Mouse (Mus musculus): Measurements from ENCODE around the gene Mrpl14. TPM values are rescaled to one million over a fixed set of nuclear protein-coding genes. Genes with fewer than 3 reads are reported as not detected.
A peak's percentile ranks its signal among the peaks of the same experiment; 100 is the strongest.

Gene Mrpl14
- total and polyA plus RNA-seq, 3 experiments = 17.3 to 237 (median 36.2) TPM

GRCm38 (mm10) chr17:45667986-45668385 lies 18.1 kb upstream of the Mrpl14 start:
- Histone ChIP-seq H3K9me3 (replicated peaks) (no peaks in the 10 kb centered on the region), H3K27me3 (ENCODE audit: insufficient read depth, low read length) (no peaks in the 10 kb centered on the region), H3K4me3 (ENCODE audit: low read depth, low read length) (no peak overlapping the region), H3K36me3 (replicated peaks) (peaks cover 97% of the 10 kb centered on the region), H3K4me1 (ENCODE audit: insufficient read depth, low read depth, low read length) (peaks cover 18% of the 10 kb centered on the region)
- no peak for DNase-seq (ENCODE audit: low spot score)
- ATAC-seq (ENCODE audit: extremely low read depth, insufficient number of reproducible peaks, low FRiP score, poor library complexity, severe bottlenecking) = no peak
- TF ChIP-seq TAL1 (conservative IDR thresholded peaks at IDR 0.05; ENCODE audit: low read depth, low read length) (no peak), CTCF (IDR thresholded peaks at IDR 0.05; ENCODE audit: low read depth, low read length) (no peak), GATA2 (IDR thresholded peaks at IDR 0.05; ENCODE audit: borderline replicate concordance, low read depth, low read length) (no peak), GATA1 (IDR thresholded peaks at IDR 0.05; ENCODE audit: borderline replicate concordance, low read length) (no peak), POLR2AphosphoS5 (IDR thresholded peaks at IDR 0.05; ENCODE audit: insufficient replicate concordance, low read depth, low read length) (no peak)

- H3K4me1 ChIP-seq (ENCODE audit: insufficient read depth, low read depth, low read length) = peaks cover 13% of the 10 kb centered on the region
- no peak for DNase-seq (ENCODE audit: low spot score)
- no peaks in the 10 kb centered on the region for H3K27me3 ChIP-seq (ENCODE audit: insufficient read depth, low read length)
- no peak overlapping the region for H3K4me3 ChIP-seq (ENCODE audit: low read depth, low read length)
- no peak for ATAC-seq (ENCODE audit: extremely low read depth, insufficient number of reproducible peaks, low FRiP score, poor library complexity, severe bottlenecking)
- TF ChIP-seq CTCF (IDR thresholded peaks at IDR 0.05; ENCODE audit: low read depth, low read length) = 0 out of 2 replicates have a peak, but pooled peaks have one; percentile 11
- no peak for TF ChIP-seq POLR2AphosphoS5 (IDR thresholded peaks at IDR 0.05; ENCODE audit: insufficient replicate concordance, low read depth, low read length)
- TF ChIP-seq TAL1 (conservative IDR thresholded peaks at IDR 0.05; ENCODE audit: low read depth, low read length) = no peak
- peaks cover 97% of the 10 kb centered on the region for H3K36me3 ChIP-seq (replicated peaks)
- H3K9me3 ChIP-seq (replicated peaks) = no peaks in the 10 kb centered on the region
Measured at GRCm38 (mm10) chr17:45671821-45672220, 14.3 kb upstream of the Mrpl14 start.

DNA sequence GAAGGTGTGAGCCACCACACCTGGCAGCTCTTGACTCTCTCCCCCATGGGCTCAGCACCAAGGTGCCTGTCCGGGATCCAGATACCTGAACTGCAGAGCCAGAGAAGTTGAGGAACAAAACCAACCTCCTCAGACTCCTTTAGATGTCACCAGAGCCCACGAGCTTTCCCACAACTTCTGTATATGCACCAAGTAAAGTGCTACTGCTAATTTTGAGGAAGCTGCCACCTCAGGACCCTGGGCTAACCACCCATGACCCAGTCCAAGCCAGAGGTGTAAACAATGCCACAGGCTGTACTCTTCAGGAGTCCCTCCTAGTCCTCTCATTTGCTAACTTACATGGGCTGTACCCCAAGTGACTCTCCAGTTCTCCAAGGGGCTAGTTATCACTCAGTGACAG lies 13.5 kb upstream of the Mrpl14 start:
- Histone ChIP-seq H3K4me3 (ENCODE audit: low read depth, low read length) (no peak overlapping the region), H3K27me3 (ENCODE audit: insufficient read depth, low read length) (no peaks in the 10 kb centered on the region), H3K9me3 (replicated peaks) (no peaks in the 10 kb centered on the region), H3K4me1 (ENCODE audit: insufficient read depth, low read depth, low read length) (peaks cover 13% of the 10 kb centered on the region), H3K36me3 (replicated peaks) (peaks cover 95% of the 10 kb centered on the region)
- DNase-seq (ENCODE audit: low spot score) (no peak), ATAC-seq (ENCODE audit: extremely low read depth, insufficient number of reproducible peaks, low FRiP score, poor library complexity, severe bottlenecking) (no peak)
- TF ChIP-seq GATA1 (IDR thresholded peaks at IDR 0.05; ENCODE audit: borderline replicate concordance, low read length) = no peak
- no peak for TF ChIP-seq TAL1 (conservative IDR thresholded peaks at IDR 0.05; ENCODE audit: low read depth, low read length)
- no peak for TF ChIP-seq GATA2 (IDR thresholded peaks at IDR 0.05; ENCODE audit: borderline replicate concordance, low read depth, low read length)
- no peak for TF ChIP-seq CTCF (IDR thresholded peaks at IDR 0.05; ENCODE audit: low read depth, low read length)
- no peak for TF ChIP-seq POLR2AphosphoS5 (IDR thresholded peaks at IDR 0.05; ENCODE audit: insufficient replicate concordance, low read depth, low read length)

GRCm38 (mm10) chr17:45678106-45678505 lies 8.0 kb upstream of the Mrpl14 start:
- ATAC-seq (ENCODE audit: extremely low read depth, insufficient number of reproducible peaks, low FRiP score, poor library complexity, severe bottlenecking) = no peak
- peak; percentile 53 for DNase-seq (ENCODE audit: low spot score)
- Histone ChIP-seq H3K36me3 (replicated peaks) (peaks cover 79% of the 10 kb centered on the region), H3K4me1 (ENCODE audit: insufficient read depth, low read depth, low read length) (peaks cover 39% of the 10 kb centered on the region), H3K9me3 (replicated peaks) (no peaks in the 10 kb centered on the region), H3K27me3 (ENCODE audit: insufficient read depth, low read length) (no peaks in the 10 kb centered on the region), H3K4me3 (ENCODE audit: low read depth, low read length) (no peak overlapping the region)
- TF ChIP-seq CTCF (IDR thresholded peaks at IDR 0.05; ENCODE audit: low read depth, low read length) (peak; percentile 80), GATA2 (IDR thresholded peaks at IDR 0.05; ENCODE audit: borderline replicate concordance, low read depth, low read length) (no peak)

DNA sequence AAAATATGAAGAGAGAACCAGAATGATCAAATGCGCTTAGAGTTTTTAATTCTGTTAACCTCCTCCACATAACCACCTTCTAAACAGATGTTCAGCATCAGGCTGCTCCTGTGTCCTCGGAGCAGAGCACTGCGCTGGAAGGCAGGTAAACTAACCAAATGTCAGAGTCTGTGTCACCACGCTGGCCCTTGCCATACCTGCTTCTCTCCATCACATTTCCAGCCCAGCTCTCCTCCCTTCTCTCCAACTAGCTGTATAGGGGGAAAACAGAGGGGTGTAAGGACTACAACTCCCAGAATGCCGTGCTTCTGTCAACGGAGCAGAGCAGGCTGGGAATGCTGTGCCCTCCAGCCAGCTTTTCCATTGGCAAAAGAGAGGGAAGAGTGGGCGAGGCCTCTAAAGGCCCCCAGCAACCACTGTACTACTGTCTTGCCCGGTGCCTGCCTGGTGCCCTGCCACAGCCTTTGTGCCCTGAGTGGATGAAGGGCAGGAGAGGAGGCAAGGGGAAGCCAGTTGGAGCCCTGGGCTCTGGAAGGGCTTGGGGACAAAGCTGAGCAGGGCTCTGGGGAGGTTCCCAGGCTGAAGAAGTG lies 5.6 kb upstream of the Mrpl14 start:
- no peak for DNase-seq (ENCODE audit: low spot score)
- no peak for ATAC-seq (ENCODE audit: extremely low read depth, insufficient number of reproducible peaks, low FRiP score, poor library complexity, severe bottlenecking)
- Histone ChIP-seq H3K4me1 (ENCODE audit: insufficient read depth, low read depth, low read length) (peaks cover 51% of the 10 kb centered on the region), H3K9me3 (replicated peaks) (no peaks in the 10 kb centered on the region), H3K27me3 (ENCODE audit: insufficient read depth, low read length) (no peaks in the 10 kb centered on the region), H3K36me3 (replicated peaks) (peaks cover 62% of the 10 kb centered on the region), H3K4me3 (ENCODE audit: low read depth, low read length) (peak overlapping the region; percentile 53; the same call in 1 of the 2 replicates)
- no peak for TF ChIP-seq GATA2 (IDR thresholded peaks at IDR 0.05; ENCODE audit: borderline replicate concordance, low read depth, low read length)
- no peak for TF ChIP-seq TAL1 (conservative IDR thresholded peaks at IDR 0.05; ENCODE audit: low read depth, low read length)
- TF ChIP-seq POLR2AphosphoS5 (IDR thresholded peaks at IDR 0.05; ENCODE audit: insufficient replicate concordance, low read depth, low read length) = no peak
- TF ChIP-seq CTCF (IDR thresholded peaks at IDR 0.05; ENCODE audit: low read depth, low read length) = no peak
- TF ChIP-seq GATA1 (IDR thresholded peaks at IDR 0.05; ENCODE audit: borderline replicate concordance, low read length) = no peak

DNA sequence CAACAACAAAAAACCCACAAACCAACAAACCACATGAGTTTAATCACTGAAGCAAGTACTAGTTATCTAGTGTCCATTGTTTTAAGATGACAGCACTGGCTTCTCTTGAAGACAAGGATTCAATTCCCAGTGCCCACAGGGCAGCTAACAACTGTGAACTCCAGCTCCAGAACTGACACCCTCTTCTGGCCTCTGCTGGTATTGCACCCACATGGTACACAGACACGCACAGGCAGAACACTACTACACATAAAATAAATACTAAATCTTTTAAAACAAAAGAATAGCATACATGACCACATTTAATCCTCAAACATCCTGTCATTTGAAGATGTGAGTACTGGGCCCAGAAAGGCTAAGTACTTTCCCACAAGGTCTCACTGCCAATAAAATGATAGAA lies 4.5 kb upstream of the Mrpl14 start:
- DNase-seq (ENCODE audit: low spot score) (no peak), ATAC-seq (ENCODE audit: extremely low read depth, insufficient number of reproducible peaks, low FRiP score, poor library complexity, severe bottlenecking) (no peak)
- Histone ChIP-seq H3K4me1 (ENCODE audit: insufficient read depth, low read depth, low read length) (peaks cover 54% of the 10 kb centered on the region), H3K27me3 (ENCODE audit: insufficient read depth, low read length) (no peaks in the 10 kb centered on the region), H3K36me3 (replicated peaks) (peaks cover 51% of the 10 kb centered on the region), H3K4me3 (ENCODE audit: low read depth, low read length) (no peak overlapping the region), H3K9me3 (replicated peaks) (no peaks in the 10 kb centered on the region)
- TF ChIP-seq POLR2AphosphoS5 (IDR thresholded peaks at IDR 0.05; ENCODE audit: insufficient replicate concordance, low read depth, low read length) (no peak), CTCF (IDR thresholded peaks at IDR 0.05; ENCODE audit: low read depth, low read length) (0 out of 2 replicates have a peak, but pooled peaks have one; percentile 18)

DNA sequence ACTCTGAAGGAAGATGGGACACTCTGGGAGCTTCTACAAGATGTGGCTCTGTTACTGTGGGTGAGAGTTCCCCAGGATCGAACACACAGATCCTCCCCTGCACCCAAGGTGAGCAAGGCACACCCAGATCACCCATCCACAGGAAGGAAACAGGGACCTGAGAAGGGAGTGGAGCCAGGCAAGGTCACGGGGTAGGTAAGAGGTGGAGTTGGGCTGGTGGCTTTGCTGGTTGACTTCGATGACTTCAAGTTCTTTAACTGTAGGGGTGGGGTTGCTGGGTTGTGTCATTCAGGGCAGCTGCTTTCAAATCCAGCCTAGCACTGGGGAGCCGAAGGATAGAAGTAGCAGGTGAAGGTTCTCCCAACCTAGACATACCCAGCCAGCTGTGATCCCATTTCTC lies 3.3 kb upstream of the Mrpl14 start:
- no peak for ATAC-seq (ENCODE audit: extremely low read depth, insufficient number of reproducible peaks, low FRiP score, poor library complexity, severe bottlenecking)
- Histone ChIP-seq H3K4me1 (ENCODE audit: insufficient read depth, low read depth, low read length) (peaks cover 62% of the 10 kb centered on the region), H3K36me3 (replicated peaks) (peaks cover 44% of the 10 kb centered on the region)

More for the DNA sequence above, 3.3 kb upstream of the Mrpl14 start:
- TF ChIP-seq TAL1 (conservative IDR thresholded peaks at IDR 0.05; ENCODE audit: low read depth, low read length) = no peak
- TF ChIP-seq CTCF (IDR thresholded peaks at IDR 0.05; ENCODE audit: low read depth, low read length) = no peak
- no peak for TF ChIP-seq POLR2AphosphoS5 (IDR thresholded peaks at IDR 0.05; ENCODE audit: insufficient replicate concordance, low read depth, low read length)
- no peak for TF ChIP-seq GATA2 (IDR thresholded peaks at IDR 0.05; ENCODE audit: borderline replicate concordance, low read depth, low read length)
- TF ChIP-seq GATA1 (IDR thresholded peaks at IDR 0.05; ENCODE audit: borderline replicate concordance, low read length) = no peak
- Histone ChIP-seq H3K9me3 (replicated peaks) (no peaks in the 10 kb centered on the region), H3K4me3 (ENCODE audit: low read depth, low read length) (no peak overlapping the region), H3K27me3 (ENCODE audit: insufficient read depth, low read length) (no peaks in the 10 kb centered on the region)
- no peak for DNase-seq (ENCODE audit: low spot score)
